Mouse (Mus musculus): ENCODE measurements around the gene Stk11. TPM values are rescaled to one million over a fixed set of nuclear protein-coding genes. Genes with fewer than 3 reads are reported as not detected.

Stk11 gene
- total RNA-seq, 2 experiments from 2014 or later, result 81.1 to 172 TPM

DNA sequence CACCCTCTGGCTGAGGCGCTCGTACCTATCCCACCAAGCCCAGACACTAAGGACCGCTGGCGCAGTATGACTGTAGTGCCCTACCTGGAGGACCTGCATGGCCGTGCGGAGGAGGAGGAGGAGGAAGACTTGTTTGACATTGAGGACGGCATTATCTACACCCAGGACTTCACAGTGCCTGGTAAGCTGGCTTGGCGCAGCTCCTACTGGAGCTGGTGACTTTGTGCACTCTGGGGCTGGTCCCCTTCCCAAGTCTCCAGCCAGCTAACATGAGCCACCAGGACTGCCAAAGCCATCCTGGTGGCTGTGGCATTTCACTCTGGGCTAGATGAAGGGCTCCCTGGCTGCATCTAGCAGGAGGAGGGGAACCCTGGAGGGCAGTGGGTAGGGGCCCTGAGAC, 12.3 kb downstream of the Stk11 start:
- ATAC-seq (replicated peaks; ENCODE audit: poor library complexity), result no peak

DNA sequence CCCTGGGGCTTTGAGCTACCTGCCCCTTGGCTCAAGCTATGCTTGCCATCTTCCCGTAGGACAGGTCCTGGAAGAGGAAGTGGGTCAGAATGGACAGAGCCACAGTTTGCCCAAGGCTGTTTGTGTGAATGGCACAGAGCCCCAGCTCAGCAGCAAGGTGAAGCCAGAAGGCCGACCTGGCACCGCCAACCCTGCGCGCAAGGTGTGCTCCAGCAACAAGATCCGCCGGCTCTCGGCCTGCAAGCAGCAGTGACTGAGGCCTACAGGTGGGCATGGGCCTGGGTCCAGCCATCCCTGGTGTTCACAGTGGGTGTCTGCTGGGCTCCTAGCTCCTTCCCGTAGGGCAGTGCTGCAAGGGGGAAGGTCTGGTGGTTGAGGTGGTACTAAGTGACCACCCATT, 14.2 kb downstream of the Stk11 start:
- no peak for ATAC-seq (replicated peaks; ENCODE audit: poor library complexity)

DNA sequence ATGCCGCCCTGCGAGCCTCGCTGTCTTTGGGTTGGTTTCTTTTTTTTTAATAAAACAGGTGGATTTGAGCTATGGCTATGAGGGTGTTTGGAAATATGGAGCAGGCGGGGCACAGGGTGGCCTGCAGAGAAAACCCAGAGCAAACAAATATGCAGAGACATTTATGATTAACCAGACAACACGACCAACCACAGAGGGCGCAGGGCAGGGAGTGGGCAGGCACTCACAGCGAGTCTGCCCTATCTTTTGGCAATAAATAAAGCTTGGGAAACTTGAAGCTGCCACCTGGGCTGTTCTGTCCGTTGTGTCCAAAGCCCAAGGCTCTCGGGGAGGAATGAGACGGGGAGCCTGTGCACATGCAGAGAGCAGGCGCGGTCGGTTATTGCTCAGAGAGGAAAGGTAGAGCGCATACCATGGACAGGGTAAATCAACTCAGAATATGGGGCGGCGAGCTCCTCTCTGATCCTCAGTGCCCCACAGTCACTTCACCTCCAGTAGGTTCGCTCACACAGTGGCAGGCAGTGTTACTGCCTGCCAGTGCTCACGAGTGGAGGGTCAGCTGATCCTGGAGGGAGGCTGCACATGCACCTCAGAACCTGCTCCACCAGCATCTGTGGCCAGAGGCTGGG, 14.9 kb downstream of the Stk11 start:
- no peak for ATAC-seq (replicated peaks; ENCODE audit: poor library complexity)

DNA sequence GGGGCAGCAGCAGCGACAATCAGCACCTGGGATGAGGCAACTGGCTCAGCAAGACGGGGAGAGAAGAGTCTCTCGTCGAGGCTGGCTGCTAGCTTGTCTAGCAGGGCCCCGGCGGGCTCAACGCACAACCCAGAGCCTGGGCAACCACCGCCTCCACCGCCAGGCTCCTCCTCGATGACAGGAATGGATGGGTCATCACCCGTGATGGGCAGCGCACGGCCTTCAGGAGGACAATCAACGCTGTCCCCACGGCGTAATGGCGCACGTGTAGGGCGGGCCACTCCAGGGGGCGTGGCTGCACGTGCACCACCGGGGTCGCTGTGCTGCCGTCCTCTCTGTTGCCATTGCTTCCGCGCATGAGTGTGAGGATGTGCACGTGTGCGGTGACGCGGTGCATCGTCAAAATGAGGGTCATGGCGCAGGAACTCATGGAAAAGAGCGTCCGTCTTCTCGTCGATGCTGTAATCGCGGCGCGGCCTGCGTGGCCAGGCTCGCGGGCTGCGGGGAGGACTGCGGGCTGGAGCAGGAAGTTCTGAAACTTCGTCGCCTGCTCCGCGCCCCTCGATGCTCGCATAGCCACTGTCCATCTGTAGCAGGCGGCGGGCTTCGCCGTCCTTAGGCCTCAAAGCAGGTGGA, 15.8 kb downstream of the Stk11 start:
- ATAC-seq (replicated peaks; ENCODE audit: poor library complexity), result peak; percentile 40

DNA sequence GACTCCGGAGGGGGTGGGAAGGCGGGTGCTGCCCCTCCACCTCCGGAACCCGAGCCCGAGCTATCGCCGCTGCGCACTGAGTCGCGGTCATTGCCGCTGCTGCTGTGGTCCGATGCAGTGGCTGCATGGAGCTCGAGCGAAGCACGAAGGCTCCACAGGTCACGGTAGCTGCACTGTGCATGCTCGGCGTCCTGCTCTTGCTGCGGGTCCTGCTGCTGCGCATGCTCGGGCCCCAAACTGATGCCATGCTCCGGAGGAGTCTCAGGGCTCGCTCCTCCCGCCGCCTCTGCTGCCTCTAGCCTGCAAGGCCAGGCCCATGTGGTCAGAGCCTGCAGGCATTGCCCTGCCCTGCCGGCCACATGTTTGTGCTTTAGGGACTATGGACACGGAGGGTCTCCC, 16.3 kb downstream of the Stk11 start:
- no peak for ATAC-seq (replicated peaks; ENCODE audit: poor library complexity)

DNA sequence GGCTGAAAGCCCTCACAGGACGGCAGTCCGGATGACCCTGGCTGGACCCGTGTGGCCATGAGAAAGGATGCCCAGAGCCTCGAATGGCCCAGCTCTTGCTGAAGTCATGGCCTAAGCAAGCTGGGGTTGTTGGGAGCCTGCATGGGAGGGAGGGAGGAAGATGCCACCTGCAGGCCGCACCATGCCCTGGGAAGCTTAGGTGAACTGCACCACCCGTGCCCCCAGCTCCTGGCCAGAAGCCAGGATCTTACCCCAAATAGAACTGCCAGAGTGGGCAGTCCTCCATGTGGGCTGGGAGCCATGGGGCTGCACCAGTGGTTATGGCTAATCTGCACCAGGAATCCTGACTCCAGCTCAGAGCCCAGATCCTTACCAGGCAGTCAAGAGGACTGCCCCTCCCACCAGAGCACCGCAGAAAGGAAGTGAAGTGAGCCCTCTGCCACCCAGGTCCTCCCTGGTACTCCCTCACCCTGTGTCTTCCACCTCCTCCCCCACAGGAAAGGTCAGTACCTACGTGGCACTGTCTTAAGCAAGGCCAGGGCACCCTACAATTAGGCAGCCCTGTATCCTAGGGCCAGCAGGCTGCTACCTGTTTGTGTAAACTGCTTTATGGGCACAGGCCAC, 17.7 kb downstream of the Stk11 start:
- peak; percentile 33 for ATAC-seq (replicated peaks; ENCODE audit: poor library complexity)

DNA sequence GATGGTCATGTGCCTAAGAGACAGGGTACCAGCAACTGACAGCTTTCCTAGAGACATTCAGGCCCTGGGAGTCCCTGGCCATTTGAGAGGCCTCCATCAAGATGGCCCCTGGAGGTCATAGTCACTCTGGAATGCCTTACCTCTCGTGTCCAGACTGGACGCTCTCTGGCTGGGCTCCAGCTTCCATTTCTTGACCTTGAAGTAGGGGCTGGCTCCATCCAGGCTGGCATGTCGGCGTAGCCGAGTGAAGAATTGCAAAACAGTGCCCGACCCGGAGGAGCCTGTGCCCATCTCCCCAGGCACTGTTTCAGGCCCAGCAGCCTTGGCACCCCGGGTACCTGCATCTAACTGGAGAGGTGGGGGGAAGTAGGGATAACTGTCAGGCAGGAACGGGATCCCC, 18.8 kb downstream of the Stk11 start:
- no peak for ATAC-seq (replicated peaks; ENCODE audit: poor library complexity)

DNA sequence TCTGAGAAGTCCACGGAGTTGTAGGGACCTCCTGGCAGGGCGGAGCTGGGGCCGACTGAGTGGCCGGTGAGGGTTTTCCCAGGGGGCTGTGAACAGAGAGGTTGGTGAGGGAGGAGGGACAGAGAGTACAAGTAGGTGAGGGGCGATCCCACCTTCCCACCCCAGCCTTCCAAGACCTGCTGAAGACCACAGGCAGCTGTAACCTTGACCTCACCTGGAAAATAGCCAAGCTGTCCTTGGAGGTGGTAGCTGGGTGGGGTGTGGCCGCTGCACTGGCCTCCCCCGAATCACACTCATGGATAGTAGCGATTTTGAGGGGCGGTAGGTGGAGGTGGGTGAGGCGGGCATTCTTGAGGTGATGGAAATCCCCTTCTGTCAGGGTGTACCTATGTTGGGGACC, 19.6 kb downstream of the Stk11 start:
- no peak for ATAC-seq (replicated peaks; ENCODE audit: poor library complexity)

DNA sequence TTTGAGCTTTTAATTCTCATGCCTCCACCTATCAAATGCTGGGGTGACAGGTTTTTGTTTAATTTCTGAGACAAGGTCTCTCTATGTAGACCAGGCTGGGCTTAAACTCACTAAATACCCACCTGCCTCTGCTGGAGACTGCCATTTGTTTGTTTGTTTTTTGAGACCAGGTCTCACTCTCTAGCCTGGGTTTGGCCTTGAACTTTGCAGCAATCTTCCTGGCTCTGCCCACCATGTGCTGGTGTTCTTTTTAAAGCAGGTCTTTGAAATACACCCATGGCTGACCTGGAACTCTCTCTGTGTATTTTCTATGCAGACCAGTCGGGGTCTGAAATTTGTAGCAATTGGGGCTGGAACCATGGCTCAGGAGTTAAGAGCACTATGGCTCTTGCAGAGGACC, 20.0 kb downstream of the Stk11 start:
- ATAC-seq (replicated peaks; ENCODE audit: poor library complexity), result no peak

DNA sequence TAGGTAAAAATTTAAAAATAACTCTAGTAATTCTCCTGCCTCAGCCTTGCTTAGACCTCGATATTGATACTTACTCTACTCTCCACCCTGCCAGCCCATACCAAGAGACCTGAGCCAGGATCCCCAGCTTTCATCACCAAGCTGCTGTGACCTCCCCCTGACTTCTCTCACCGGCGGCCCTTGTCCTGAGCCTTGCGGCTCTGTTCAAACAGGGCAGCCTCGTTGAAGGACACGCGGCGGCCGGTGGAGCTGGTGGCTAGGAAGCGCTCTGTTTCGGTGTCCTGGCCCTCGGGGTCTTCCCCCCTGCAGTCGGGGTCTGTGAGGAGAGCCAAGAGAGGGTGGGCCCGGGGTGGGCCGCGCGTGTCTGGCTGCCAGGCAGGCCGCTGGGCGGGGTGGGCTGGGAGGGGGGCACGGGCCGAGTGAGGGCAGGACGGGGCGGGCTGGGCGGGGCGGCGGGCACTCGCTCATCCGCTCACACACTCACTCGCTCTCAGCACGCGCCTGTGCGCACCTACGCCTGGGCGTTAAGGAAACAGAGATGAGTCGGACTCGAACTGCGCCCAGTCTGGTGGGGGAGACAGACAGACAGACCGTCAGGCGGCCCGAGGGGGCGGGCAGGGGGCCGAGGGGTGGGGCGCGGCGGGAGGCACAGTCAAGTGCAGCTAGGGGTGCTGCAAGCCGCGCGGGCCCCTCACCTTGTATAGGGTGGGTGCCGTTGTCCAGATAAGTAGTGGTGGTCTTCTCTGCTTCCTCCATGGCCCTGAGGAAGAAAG, 20.8 kb downstream of the Stk11 start:
- no peak for ATAC-seq (replicated peaks; ENCODE audit: poor library complexity)

DNA sequence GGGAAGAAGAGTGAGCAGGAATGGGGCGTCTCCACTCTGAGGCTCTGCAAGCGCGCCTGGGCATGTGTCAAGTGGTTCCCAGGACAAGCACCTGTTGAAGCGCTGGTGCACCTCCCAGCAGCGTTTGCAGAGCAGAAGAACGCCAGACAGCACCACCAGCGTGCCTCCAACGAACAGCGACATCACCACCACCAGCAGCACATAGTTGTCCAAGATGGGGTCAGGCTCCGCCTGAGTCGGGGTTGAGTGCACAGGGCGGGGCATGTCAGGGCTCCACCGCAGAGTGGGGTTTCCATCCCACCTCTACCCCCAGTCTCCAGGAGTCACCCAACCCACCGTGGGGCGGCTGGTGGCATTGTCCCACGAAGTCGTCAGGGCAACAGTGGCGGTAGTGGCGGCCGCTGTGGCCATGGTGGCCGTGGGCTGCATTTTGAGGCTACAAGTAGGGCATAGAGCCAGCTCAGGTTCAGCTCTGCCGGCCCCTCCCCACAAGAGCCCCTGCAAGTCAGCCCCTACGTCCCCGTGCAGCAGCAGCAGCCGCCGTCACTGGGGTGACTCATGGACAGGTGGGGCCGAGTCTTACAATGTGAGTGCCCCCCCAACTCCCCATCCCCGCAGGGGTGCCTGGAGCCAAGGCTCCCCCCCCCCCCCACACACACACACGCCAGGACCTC, 21.5 kb downstream of the Stk11 start:
- ATAC-seq (replicated peaks; ENCODE audit: poor library complexity), result no peak

DNA sequence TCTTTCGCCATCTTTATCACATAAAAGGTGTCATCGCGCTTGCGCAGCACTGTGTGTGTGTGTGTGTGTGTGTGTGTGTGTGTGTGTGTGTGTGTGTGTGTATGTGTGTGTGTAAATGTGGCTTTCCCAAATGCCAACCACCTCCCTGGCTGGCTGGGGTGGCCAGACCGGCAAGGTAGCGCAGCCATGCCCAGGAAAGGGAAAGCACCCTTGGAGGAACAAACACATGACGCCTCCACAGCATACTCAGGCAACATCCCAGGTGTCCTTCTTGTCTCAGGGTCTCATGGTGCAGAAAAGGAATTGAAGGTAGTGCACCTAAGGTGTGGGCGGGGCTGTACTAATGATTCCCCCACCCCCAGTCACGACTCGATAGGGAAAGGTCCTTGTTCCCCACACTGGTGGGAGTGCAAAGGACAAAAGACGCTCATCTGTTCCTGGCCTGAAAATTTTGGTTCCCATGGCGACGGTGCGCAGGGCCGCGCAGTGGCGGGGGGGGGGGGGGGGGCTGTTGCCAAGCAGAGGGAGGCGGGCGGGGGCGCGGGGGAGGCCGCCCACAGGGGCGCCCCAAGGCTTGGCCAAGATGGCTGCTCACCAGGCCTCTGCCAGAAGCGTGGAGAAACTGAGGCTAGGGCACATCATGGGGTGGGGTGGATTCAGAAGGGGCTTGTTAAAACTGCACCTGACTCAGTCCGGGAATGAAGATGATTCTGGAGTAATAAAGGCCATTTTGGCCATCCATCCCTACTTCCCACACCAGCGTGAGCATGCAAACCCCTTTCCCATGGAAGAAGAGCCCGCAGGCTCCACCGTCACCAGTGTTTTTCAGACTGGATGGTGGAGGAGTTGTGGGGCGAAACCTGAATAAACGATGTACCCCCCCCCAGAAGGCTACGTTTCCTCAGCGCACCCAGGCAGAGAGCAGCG, 22.3 kb downstream of the Stk11 start:
- ATAC-seq (replicated peaks; ENCODE audit: poor library complexity), result no peak

DNA sequence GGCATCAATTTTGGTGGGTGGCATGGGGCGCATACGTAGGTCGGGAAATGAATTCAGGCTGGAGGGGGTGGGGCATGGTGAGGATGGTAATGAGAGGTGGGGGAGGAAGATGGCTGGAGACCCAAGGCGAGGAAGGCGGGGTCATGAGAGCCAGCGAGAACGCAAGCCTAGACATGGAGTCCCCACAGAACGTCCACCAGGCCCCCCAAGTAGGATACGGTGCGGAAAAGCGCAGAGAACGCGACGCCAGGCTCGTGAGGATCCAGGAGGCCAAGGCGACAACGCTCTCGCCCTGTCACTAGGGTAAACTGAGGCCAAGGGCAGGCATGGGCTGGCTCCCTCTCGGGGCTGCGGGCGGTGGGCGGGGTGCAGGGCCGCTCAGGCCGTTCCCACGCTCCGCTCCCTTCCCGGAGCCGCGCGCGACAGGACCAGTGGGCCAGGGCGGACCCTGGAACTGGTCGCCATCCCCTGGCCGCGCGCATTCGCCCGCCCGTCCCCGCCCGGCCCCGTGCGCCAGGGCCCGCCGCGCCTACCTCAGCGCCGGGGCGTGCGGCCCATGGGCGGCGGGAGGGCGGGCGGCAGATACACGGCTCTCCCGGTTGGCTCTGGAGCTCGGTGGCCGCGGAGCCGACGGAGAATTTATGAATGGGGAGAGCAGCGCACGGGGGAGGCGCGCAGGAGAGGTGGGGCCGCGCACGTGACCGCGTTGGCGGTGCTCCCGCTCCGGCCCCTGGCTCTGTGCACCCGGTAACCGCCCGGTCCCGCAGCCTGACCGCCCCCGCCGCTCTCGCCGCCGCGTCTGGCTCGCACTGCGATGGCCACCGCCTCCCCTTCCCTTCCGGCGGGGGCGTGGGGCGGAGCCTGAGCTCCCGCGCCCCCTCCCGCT, 23.2 kb downstream of the Stk11 start, which contains the start of gene Atp5d:
Gene Atp5d (plus strand): TSS at position 80 of the 886 bp plus-strand sequence.
- ATAC-seq (replicated peaks; ENCODE audit: poor library complexity), result no peak

DNA sequence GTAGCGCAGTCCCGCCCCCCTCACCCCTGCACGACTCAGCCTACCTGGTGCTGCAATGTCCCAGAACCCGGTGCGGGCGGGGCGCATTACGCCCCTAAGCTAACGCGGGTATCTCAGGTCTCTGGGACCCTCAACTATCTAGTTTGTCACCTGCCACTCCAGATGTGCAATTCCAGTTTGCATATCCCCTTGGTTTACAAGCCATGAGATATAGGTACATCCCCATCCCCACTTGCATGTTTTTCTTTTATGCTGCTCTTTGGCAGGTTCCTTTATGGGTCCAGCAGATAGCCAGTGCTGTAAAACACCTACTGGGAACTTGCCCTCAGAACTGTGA, 23.8 kb downstream of the Stk11 start:
- ATAC-seq (replicated peaks; ENCODE audit: poor library complexity), result no peak

DNA sequence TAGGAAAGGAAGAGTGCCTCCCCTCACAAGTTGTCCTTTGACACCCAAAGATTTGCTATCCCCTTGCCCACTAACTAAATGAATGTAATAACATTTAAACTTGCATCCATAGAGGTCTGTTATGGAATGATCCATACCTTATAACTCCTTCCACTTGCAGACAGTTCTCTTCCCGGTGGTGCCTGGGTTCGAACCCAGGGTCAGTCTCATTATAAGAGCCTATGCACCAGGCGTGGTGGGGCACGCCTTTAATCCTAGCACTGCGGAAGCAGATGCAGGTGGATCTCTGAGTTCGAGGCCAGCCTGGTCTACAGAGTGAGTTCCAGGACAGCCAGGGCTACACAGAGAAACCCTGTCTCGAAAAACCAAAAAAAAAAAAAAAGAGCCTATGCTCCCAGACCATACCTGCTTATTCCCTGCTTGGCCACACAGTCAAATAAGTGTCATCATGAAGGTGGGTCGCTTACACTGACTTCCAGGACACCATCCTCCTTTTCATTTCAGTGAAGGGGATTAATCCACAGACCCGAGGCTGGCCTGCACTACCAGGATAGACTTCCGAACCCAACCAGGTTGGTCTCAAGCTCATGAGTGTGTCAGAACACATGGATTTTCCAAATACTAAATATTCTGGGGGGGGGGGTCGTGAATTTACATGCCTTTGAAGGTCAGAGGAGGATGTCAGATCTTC, 24.5 kb downstream of the Stk11 start:
- ATAC-seq (replicated peaks; ENCODE audit: poor library complexity), result no peak

DNA sequence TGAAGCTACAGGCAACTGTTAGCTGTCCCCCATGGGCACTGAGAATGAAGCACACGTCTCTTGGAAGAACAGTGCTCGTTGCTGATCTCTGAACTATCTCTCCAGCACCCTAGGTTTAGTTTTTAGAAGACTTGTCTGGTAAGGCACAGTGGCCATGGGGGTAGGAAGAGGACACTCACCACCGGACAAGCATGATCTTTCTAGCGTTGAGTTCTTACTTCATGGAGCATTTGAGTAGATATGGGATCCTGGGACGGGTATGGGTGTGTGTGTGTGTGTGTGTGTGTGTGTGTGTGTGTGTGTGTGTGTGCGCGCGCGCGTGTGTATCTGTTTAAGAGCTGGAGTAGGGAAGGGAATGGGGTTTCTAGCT, 25.0 kb downstream of the Stk11 start, which contains the start of gene Cbarp:
Gene Cbarp (minus strand): TSS at position 170 of the 370 bp plus-strand sequence.
- ATAC-seq (replicated peaks; ENCODE audit: poor library complexity), result no peak

DNA sequence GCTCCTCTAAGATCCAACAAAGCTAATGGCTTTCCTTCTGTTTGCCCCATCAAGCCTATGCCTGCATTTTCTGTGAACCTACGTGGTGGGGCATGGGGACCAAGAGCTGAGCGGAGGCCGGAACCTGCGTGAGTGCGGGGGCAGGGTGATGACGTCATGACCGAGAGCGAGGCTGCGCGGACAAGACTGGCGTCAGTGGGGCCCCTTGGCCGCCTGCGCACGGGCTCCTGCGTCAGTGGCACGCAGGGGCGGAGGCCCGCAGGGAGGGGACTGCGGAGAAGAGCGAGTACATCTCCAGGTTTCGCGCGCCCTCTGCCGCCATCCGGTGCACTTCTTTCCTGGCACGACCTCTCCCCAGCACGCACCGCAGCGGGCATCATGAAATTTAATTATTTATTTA, 25.6 kb downstream of the Stk11 start:
- ATAC-seq (replicated peaks; ENCODE audit: poor library complexity), result peak; percentile 79

DNA sequence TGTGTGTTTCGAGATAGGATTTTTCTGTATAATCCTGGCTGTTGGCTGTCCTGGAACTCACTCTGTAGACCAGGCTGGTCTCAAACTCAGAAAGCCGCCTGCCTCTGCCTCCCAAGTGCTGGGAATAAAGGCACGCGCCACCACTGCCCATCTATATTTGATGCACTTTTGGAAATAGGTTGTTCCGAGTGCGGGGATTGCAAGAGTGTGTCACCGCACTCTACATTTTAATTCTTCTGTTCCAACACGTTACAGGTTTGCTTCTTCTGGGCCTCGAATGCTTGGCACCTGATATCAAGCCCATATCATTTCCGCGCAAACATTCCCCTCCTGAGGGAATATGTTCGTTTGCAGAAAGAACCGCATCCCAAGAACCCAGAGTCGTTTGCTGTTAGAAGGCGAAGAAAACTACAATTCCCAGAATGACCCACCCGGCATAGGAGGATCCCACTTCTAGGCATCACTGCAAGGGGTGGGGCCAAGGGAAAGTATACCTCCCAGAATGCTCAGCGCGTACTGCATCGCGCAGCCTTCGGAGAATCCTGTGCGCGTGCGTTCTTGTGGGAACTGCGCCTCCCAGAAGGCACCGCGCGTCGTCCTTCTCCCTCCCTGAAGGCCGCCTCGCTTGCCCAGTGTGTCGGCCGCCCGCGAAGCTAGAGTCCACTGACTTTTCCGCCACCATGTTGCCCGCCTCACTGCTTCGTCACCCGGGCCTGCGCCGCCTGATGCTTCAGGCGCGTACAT, 26.4 kb downstream of the Stk11 start:
- peak; percentile 69 for ATAC-seq (replicated peaks; ENCODE audit: poor library complexity)
